Mouse (Mus musculus) CH12F3 (cell line): ENCODE measurements at regions not wholly inside any gene's neighbourhood (a gene's known extent, or its start where the extent isn't known, plus 50 kb on each side); places are given as distances from the start of the nearest gene placed in this dataset.

Experiments
- in situ Hi-C: fragments of 300-500 bp; cut with MboI; formaldehyde crosslinking; loops from 2 replicates; pipeline ENCODE4 v1.14.3; 2020; ENCODE audit warnings: low sequenced_read_pairs

DNA sequence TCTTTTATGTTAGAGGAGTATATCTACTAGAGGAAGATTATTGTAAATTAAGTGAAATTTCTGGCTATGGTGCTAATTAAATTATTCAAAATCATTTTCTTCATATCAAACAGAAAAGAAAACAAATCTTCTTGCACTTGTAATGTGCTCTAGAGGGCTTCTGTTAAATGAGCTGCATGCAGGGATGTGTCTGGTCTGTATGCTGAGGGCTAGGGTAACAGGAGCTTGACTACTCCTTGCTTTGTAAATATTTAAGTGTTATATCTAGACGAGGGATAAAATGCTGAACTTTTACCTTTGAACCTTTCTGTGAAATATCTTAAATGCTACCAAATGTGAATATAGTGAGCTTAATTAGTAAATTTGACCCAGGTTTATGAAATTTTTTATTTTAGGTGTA is 354.9 kb upstream of the Tmem161b start:
- in situ Hi-C loops = no loop called here

DNA sequence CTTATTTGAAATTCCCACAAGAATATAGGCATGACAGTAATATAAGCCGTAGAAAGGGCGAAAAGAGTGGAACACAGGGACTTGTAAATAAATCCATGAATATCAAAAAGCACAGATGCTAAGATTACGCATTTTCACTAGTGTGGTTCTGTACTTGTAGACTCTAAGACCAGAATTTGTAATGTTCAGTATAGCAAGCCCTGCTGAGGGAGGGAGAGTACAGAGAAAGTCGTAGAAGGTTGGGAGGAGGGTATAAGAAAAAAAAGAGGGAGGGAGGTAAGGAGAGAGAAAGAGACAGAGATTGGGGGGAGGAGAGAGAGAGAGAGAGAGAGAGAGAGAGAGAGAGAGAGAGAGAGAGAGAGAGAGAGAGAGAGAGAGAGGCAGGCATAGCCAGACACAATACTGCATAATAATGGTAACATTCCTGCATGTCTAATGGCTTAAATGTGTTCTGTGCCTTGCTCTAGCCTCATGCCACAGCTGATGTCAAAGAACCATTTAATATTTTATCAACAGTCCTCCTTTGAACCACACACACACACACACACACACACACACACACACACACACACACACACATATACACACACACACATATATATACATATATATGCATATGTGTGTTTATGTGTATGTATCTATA is 354.1 kb upstream of the Tmem161b start:
- in situ Hi-C loops = no loop called here

DNA sequence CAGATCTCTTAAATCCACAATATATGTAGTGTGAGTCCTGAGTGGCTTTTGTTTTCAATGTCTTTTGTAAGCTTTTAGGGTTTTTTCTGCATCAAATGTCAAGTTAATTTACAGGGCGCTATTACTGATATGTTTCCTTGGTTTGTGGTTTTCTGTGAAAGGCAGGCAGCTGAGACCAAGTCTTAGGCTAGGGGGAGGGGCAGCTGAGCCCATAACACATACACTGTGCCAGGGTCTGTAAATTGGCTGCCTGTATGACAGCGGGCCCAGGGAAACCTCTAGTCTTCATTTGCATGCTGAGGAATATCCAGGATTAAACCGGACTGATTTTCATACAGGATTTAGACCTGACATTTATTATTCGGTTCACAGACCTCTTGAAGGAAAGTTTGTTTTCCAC is 353.2 kb upstream of the Tmem161b start:
- in situ Hi-C loops = no loop called here

DNA sequence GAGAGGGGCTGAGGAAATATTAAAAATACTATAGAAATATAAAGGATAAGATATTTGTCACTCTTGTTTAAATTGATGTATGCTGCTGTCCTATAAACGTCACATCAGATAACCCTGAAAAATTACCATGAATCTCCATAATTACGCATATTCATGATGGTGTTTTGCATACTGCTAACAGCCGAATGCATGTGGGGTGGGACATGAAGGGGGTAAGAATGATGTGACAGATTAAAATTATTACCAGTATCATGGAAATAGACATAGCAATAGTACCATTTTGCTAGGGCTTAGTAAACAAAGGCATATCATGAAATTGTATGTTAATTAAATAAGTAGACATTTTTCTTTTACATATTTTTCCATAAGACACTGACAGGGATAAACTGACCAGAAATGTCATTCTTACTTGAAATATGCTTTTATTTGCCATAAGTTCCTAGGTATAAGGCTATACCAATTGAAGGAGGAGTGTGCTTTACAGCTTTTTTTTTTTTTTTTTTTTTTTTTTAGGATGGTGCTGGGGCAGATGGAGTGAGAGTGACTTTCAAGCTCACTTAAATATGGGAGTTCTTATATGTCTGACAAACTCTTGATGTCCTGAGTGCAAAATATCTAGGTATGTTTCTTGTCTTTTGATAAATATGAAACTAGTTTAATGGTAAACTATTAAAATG is 349.8 kb upstream of the Tmem161b start:
- in situ Hi-C loops = no loop called here

DNA sequence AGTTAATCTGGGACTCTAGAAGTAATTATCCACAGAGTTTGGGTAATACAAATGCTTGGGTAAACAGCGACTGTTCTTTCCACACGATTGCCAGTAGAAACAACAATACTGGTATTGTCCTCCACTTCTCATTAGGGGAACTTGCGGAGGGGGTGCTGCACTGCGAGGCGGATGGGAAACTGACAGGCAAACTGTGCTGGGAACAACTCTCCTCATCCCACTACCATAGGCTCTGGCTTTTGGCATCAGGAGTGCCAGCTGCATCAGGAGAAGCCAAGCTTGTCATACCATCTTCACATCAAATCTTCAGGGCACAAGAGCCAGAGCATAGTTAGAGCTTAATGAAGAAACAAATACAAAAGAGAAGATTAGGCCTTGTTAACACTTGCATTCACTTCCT is 349.2 kb upstream of the Tmem161b start:
- in situ Hi-C loops = no loop called here

DNA sequence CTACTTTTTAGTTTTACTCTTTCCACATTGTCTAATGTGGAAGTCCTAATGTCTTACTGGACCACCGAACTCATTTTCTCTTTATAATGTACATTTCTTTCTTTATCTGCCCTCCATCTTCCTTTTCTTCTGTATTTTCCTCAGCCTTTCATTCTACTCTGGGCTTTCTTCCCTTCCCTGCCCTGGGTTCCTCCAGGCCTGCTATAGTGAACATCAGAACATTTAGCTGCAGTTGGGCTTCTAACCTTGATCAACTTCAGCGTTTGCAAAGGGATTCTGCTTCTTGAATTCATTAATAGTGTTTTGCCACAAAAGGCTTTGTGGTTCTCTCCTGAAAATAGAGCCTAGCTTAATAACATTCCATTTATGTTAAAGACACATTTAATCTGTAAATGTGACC is 342.5 kb upstream of the Tmem161b start:
- in situ Hi-C loops = no loop called here

DNA sequence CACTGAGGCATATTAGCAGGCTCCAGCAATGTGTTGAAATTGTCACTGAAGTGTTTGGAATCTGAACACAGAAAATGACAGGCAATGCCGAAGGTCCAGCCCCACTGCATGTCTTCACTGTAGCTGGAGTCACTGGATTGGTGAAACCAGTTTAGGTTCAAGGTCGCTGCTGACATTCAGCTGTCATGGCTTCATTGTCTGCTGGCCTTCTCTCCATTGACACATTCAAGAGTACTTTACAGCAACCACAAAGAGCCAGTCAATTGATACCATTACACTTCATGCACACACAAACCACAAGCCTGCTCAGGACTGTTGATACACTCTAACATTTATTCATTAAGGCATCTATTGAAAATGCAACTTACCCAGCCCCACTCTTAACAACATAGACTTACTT is 341.8 kb upstream of the Tmem161b start:
- in situ Hi-C loops = no loop called here

DNA sequence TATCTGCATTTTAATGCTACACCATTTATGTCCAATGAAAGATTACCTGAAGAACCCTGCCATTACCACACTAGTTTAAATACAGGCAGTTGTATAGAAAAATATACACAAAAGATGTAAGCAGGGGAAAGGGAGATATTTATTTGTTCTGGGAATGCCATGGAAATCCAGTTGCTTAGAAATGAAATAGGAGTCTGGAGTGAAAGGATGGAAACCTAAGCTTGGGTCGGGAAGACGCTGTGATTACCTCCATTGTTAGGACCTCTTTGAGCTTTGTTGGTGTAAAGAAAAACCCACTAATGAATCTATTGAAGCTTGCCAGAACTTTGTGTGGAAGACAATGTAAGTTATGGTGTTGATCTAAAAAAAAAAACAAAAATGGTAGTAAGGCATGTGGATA is 341.3 kb upstream of the Tmem161b start:
- in situ Hi-C loops = no loop called here

DNA sequence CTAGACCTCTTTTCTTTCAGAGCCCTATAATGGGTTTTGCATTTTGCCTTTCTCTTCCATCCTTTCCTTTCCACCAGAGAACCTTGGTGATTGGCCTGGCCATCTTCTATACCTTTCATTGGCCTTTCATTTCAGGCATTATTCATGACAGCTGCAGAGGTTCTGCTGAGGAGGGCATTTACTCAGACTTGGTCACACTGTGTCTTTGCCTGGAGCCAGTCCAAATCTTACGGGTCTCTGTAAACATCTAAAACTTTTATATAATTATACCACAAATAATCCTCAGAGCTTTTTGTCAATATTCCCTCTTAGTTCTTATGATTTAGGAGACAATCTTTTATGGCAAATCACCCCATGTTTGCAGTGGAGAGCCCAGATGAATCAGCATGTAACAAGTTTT is 339.3 kb upstream of the Tmem161b start:
- in situ Hi-C loops = no loop called here

DNA sequence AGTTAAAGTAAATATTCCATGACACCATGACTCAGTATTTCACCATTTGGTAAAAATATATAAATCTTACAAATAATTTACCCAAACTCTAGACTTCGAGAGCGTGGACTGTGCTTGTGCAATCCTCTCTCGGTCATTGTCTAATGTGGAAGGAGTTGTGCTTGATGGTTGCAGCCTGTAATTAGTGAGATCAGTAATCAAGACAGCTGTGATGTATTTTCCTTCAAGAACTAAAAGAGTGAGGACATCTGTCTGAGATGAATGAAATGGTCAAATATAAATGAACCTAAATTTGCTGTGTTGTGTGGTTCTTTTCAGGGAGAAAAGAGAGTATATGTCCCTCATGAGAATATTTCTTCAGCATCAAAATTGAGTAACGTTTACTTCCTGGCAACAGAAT is 338.3 kb upstream of the Tmem161b start:
- in situ Hi-C loops = no loop called here

DNA sequence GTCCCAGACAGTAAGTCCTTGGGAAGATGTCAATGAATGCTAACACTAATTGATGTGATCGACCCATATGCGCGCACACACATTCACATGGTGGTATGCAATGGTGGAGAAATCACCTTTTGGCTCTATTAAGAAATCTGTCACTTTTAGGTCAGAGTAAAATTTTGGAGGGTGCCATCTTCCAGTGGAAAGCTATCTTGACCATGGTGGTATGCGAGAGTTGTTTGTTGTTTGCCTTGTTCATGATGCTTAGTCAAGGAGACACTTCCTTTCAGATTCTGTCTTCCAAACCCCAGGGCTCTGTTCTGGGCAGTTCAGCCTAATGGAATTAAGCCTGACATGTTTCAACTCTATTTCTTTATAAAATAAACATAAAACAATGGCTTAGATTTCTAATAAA is 337.9 kb upstream of the Tmem161b start:
- in situ Hi-C loops = no loop called here

DNA sequence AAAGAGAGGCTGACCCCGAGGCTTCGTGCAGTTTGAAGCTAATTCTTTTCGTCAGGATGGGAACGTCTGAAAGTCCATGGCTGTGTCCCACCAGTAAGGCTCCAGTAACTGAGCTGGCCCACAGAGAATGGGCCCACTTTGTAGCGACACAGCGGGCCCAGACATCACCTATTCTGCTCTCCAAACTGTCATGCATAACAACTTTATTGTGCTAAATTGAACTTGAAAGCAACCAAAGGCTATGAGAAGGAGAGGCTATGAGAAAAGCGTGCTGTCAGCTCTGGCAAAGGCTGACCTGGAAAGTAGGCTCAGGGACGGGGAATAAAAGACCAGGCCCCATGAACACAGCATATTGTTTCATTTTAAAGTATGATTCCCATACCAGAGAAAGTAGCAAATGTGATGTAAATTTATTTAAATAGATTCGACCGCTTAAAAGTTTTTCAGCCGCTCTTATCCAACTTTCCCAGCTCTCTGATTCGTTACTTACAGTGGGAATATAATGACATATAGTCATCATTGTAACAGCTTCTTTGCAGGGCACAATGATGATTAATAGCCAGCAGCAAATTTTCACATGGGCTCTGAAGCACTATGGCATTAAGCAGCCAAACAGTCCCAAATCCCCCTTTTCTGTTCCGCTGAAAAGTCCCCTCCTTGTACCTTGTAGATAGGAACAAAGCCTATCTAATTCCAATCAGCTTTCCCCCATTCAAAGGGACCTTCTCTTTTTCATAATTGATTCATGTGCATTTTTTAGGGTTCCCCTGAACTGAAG is 337.1 kb upstream of the Tmem161b start:
- in situ Hi-C loops = no loop called here

DNA sequence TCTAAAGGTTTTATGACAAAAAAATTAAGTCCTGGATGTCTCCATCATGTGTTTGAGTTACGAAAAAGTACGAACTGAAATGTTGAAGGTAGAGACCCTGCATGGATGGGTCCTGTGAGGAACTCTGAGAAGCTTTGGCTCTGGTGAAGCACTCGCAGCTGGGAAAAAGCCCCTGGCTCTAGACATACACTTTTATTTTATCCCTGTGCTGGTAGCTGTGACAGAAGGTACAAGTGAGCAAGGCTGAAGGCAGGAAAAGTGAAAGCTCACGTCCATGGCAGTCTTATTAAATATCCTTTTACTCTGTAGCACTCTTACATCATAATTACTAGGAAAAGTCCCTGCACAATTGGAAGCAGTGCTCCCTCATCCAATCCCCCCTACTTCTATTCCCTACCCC is 336.4 kb upstream of the Tmem161b start:
- in situ Hi-C loops = no loop called here

DNA sequence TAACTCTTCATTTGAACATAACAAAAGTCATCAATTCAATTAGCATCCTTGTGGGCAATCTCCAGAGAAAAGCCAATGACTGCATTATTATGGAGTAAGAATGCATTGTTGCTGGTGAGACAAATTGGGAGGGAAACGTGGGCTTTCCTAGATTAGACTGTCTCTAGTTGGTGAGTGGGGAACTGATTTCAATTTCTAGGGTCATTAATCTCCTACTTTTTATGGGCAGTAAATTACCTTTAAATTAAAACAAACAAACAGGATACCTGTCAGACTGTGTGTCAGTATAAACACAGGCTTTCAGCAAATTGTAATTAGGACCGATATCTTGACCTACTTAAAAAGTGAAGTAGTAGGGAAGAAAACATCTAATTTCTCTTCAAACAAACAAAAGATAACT is 307.4 kb upstream of the Tmem161b start:
- in situ Hi-C loops = no loop called here

DNA sequence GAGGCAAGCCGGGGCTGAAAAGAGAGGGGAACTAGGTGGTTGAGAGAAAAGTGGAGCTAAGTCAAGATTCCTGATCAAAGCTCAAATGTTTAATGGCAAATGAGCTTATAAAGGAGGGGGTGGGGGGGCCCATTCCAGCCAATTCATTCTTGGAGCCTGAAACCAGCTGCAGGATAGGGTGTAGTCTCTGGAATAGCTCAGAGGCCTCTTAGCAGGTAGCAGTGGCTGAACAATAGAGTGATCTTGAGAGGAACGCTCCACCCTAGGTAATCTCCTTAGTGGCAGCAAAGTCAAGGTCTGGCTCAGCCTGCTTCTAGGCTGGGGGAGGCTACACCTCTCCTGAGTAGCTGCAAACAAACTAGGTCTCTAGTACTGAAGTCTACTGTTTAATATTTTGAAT is 289.3 kb upstream of the Tmem161b start:
- in situ Hi-C loops = no loop called here

DNA sequence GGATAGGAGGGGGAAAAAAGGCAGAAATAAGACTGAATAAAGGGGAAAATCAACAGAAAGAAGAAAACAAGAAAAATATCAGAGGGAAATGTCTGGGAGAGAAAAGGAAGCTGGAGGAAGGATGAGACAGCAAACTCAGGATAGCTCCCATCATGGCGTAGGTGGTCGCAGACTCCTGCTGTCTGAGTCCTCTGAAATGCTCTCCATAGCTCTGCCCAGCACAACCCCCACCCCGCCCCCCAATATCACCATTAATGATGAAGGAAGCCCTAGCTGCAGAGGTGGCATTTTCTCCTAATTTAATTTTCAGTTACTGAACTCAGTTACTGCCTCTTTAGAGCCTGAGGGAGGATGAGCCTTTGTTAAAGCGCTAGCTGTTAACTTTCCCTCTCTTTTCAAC is 275.6 kb upstream of the Tmem161b start:
- in situ Hi-C loops = no loop called here

DNA sequence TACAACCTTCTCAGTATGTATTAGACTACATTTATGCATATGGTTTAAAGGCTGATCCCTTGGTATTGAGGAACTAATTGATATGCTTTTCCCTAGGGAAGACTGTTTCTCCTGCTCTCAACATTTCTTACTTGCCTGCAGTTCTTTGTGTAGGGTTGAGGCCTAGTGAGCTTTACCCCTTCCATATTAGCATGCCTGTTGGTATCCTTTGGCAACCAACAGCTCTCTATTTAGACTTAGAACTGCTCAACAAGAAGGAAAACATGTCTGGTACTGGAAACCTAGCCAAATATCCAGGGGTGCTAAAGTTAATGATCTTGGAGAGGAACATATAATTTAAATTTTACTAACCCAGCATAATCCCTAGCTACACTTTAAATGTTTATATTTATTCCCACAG is 270.9 kb upstream of the Tmem161b start:
- in situ Hi-C loops = no loop called here

DNA sequence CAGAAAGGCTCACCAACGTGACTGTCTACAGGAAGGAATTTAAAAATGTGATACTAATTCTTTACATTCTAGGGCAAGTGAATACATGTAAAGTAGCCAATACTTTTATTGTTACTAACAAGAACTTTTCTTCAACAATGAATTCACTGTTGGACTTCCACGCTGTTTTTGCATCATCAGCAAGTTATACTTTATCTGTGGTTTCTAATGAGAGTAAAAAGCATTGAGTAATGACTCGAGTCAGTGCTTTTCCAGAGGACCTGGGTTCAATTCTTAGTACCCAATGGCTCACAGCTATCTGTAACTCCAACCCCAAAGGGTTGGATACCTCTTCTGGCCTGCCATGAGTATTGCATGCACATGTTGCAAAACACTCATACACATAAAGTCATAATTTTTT is 270.3 kb upstream of the Tmem161b start:
- in situ Hi-C loops = no loop called here

DNA sequence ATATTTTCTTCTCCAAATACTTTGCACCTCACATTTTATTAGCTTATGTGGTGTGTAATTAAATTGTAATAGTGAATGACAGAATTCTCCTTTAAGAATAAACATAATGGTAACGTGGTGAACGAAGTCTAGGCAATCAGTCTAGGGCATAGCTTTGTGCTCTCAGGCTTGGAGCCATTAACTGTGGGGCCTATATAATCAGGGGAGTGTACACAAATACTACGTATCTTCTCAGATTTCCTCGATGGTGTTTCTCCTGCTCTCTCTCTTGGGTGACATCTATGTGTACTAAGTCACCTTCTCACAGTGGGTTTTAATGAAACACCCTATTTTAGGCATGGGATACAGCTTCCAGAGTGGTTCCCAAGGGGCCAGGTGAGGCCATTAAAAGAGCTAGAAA is 269.7 kb upstream of the Tmem161b start:
- in situ Hi-C loops = no loop called here

DNA sequence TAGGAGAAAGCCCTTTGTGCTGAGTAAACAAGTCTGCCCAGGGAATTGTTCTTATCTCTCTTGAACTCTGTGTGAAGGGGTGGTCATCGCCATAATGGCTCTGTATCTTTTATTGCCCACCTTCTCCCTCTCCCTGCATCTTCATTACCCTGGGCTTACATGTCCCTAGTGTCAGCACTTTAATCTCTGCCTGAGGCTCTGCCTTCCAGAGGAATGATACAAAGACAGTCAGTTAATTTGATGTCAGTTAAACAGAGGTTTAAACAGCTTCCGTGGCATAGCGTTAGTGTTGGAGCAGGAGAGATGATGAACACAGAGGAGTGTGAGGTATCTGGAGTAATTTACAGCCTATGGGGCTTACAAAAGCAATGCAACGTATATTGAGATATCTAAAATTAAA is 269.2 kb upstream of the Tmem161b start:
- in situ Hi-C loops = no loop called here

DNA sequence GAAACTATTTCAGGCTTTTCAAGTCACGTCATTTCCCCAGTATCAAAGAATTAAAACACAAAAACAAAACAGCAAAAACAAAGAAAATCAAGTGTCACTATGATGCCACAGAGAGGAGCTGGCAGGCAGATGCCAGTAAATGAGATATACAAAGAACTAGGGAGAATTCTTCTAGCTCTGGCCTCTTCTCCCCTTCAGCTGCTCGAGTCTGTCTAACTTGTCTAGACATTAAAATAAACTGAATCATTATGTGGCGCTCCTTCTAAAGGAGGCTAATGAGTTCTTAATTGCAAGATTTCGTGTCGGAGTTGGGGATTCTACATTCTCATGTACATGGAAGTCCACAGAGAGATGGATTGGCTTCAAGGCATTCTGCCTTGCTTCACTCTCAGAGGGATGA is 266.4 kb upstream of the Tmem161b start:
- in situ Hi-C loops = no loop called here

DNA sequence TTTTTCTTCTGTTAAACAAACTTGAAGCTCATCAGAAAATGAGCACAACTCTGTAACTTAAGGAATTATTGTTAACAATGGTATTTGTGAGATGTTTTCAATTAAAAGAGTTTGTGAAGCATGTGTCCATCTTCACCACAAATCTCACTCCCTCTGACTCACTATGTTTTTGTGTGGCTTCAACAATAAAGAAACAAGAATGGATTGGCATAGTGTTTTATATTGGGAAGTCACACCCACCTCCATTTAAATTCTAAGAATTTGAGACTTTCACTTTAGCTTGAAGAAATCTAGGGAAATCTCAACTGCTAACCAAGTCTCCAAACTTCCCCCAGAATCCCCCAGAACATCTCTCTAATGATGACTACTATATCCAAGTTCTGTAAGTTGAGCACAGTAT is 243.6 kb upstream of the Tmem161b start:
- in situ Hi-C loops = no loop called here
